Mouse (Mus musculus): ENCODE measurements around the gene Abhd5. TPM values are rescaled to one million over a fixed set of nuclear protein-coding genes. Genes with fewer than 3 reads are reported as not detected.

The Abhd5 gene
- total and polyA plus RNA-seq, 2 experiments from 2014 or later, result 25.5 to 30.3 TPM

DNA sequence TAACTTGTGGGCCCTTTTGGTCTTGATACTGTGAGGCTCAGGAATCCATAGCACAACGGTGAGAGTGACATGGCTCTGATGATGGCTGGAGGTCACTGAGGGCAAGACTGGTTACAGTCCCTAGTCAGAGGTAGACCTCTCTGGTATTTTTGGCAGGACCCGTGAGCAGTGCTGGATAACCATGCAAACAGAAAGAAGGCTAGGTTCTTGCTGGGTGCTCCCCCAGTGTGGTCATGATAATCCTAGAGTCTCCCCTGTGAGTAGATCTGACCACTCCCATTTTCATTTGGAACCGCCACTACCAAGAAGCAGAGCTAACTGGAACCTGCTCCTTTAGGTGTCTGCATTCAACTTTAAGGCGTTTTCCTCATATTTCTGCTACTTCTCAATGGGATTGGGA lies 1.5 kb downstream of the Abhd5 start:
- Histone ChIP-seq H3K4me3 (ENCODE audit: low read length) (no peak overlapping the region), H3K4me2 (ENCODE audit: low read depth, low read length) (no peak overlapping the region), H3K27me3 (ENCODE audit: insufficient read depth, low read length) (no peaks in the 10 kb centered on the region), H3K4me1 (ENCODE audit: insufficient read depth, low read length) (no peaks in the 10 kb centered on the region), H3K9me3 (ENCODE audit: low read length) (no peaks in the 10 kb centered on the region), H3K27ac (no peak overlapping the region), H3K9ac (replicated peaks; ENCODE audit: low read length) (no peak overlapping the region), H3K36me3 (ENCODE audit: insufficient read depth, low read length) (no peaks in the 10 kb centered on the region)
- 82% methylated on average over 4 of the region's 4 CpGs for WGBS
- ATAC-seq (no peak), DNase-seq (ENCODE audit: low spot score) (no peak)
- no peak for TF ChIP-seq CTCF (IDR thresholded peaks at IDR 0.05; ENCODE audit: low read depth)

DNA sequence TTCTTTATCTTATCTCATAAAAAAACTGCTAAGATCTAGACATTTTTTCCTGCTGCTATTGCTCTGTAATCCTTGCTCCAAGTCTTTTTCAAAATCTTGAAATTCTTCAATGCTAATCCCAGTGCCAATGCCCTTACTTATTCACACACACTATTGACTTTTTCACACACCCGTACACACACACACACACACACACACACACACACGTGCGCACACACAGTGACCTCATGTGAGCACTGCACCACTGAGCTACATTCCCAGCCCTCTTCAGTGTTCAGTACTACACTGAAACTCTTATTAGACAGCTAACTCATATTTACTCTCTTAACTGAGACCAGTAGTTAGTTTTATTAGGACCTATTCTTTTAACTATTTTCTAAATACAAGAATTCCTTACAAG lies 2.8 kb downstream of the Abhd5 start:
- no peak for DNase-seq (ENCODE audit: low spot score)
- no peak overlapping the region for H3K27ac ChIP-seq
- no peak for TF ChIP-seq CTCF (IDR thresholded peaks at IDR 0.05; ENCODE audit: low read depth)
- no peak overlapping the region for H3K4me2 ChIP-seq (ENCODE audit: low read depth, low read length)
- no peaks in the 10 kb centered on the region for H3K4me1 ChIP-seq (ENCODE audit: insufficient read depth, low read length)
- H3K9me3 ChIP-seq (ENCODE audit: low read length), result no peaks in the 10 kb centered on the region
- H3K36me3 ChIP-seq (ENCODE audit: insufficient read depth, low read length), result no peaks in the 10 kb centered on the region
- no peaks in the 10 kb centered on the region for H3K27me3 ChIP-seq (ENCODE audit: insufficient read depth, low read length)
- no peak for ATAC-seq
- no peak overlapping the region for H3K4me3 ChIP-seq (ENCODE audit: low read length)
- WGBS, result 84% methylated on average over 3 of the region's 3 CpGs
- no peak overlapping the region for H3K9ac ChIP-seq (replicated peaks; ENCODE audit: low read length)

DNA sequence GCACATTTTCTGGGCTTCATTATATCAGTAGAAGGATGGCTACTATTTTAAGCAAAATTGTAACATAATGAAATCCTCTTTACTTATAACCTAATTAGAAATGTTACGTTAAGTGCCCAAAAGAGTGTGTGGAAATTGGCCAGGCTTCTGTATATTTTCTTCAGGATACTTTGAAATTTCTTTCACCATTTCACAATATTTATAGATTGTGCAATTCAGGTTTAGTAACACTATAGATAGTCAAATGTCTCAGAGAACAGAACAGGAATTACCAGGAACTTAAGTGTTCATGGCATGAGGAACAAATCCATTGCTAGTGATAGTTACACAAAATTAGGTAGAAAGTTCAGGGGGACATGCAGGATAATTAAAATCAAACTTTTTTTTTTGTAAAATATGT lies 5.7 kb downstream of the Abhd5 start:
- H3K27ac ChIP-seq, result no peak overlapping the region
- no peak overlapping the region for H3K9ac ChIP-seq (replicated peaks; ENCODE audit: low read length)
- no peaks in the 10 kb centered on the region for H3K27me3 ChIP-seq (ENCODE audit: insufficient read depth, low read length)
- no peaks in the 10 kb centered on the region for H3K4me1 ChIP-seq (ENCODE audit: insufficient read depth, low read length)
- H3K36me3 ChIP-seq (ENCODE audit: insufficient read depth, low read length), result no peaks in the 10 kb centered on the region
- TF ChIP-seq CTCF (IDR thresholded peaks at IDR 0.05; ENCODE audit: low read depth), result no peak
- H3K4me2 ChIP-seq (ENCODE audit: low read depth, low read length), result no peak overlapping the region
- WGBS, result 88% methylated on average over 1 of the region's 1 CpGs
- no peaks in the 10 kb centered on the region for H3K9me3 ChIP-seq (ENCODE audit: low read length)
- DNase-seq (ENCODE audit: low spot score) (no peak), ATAC-seq (no peak)
- H3K4me3 ChIP-seq (ENCODE audit: low read length), result no peak overlapping the region

DNA sequence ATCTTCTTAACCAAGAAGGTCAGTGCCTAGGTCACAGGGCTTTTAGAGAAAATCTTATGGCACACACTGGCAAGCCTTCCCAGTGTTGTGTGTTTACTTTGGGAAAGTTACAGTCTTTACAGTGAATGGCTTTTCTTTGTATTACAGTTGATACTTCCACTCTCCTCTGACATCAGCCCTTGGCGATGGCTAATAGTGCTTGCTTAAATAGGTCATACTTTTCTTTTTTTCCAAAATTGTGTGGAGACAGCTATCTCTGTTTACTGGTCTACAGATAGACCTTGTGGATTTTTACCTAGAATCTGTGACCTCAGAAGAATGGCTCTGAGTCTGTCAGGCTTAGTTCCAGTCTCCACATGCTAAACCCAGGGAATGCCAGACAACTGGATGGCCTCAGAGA lies 6.2 kb downstream of the Abhd5 start:
- DNase-seq (ENCODE audit: low spot score), result no peak
- 85% methylated on average over 1 of the region's 1 CpGs for WGBS
- Histone ChIP-seq H3K4me3 (ENCODE audit: low read length) (no peak overlapping the region), H3K4me2 (ENCODE audit: low read depth, low read length) (no peak overlapping the region), H3K36me3 (ENCODE audit: insufficient read depth, low read length) (no peaks in the 10 kb centered on the region), H3K27me3 (ENCODE audit: insufficient read depth, low read length) (no peaks in the 10 kb centered on the region), H3K27ac (no peak overlapping the region), H3K9me3 (ENCODE audit: low read length) (no peaks in the 10 kb centered on the region), H3K4me1 (ENCODE audit: insufficient read depth, low read length) (no peaks in the 10 kb centered on the region), H3K9ac (replicated peaks; ENCODE audit: low read length) (no peak overlapping the region)
- no peak for ATAC-seq
- TF ChIP-seq CTCF (IDR thresholded peaks at IDR 0.05; ENCODE audit: low read depth), result no peak

DNA sequence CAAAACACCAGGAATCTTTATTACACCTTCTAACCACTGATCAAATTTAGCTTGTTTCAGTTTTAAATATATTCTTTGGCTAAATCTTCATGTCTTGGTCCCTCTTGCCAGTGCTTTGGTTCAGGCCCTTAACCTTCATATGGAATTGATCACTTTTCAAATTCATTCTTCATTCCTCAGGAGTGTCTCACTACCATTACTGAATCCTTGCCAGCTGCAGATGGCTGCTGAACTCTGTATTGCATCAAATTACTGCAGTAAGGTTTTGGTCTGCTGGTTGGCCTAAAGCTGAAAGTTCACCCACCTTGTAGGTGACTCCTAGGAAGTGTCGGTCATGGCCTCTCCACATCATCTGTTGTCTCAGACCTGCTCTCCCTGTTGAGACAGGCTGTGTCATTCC lies 12.8 kb downstream of the Abhd5 start:
- Histone ChIP-seq H3K4me3 (ENCODE audit: low read length) (no peak overlapping the region), H3K36me3 (ENCODE audit: insufficient read depth, low read length) (no peaks in the 10 kb centered on the region), H3K9me3 (ENCODE audit: low read length) (no peaks in the 10 kb centered on the region), H3K27ac (no peak overlapping the region), H3K4me1 (ENCODE audit: insufficient read depth, low read length) (no peaks in the 10 kb centered on the region), H3K9ac (replicated peaks; ENCODE audit: low read length) (no peak overlapping the region), H3K27me3 (ENCODE audit: insufficient read depth, low read length) (no peaks in the 10 kb centered on the region), H3K4me2 (ENCODE audit: low read depth, low read length) (no peak overlapping the region)
- DNase-seq (ENCODE audit: low spot score), result no peak
- ATAC-seq, result no peak
- no peak for TF ChIP-seq CTCF (IDR thresholded peaks at IDR 0.05; ENCODE audit: low read depth)
- 97% methylated on average over 1 of the region's 1 CpGs for WGBS

DNA sequence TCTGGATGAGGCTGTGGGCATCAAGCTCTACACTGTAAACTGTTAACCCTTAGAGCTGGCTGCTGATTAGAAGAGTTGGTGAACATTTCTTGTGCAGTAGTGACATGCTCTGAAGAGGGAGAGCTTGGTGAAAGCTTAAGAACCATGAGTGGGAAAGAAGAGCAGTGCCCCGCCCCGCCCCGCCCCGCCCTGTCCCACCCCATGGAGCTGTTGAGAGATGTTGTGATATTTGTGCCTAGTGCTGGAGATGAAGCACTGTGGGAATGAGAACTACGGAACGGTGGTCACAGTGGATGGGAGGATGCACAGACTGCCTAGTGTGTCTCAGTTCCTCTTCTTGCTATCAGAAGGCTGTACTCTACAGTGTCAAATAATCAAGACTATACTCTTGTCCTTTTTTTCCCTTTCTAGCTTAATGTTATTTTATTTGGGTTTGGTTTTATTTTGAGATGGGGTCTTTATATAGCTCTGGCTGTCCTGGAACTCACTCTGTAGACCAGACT lies 18.9 kb downstream of the Abhd5 start:
- TF ChIP-seq CTCF (IDR thresholded peaks at IDR 0.05; ENCODE audit: low read depth), result no peak
- DNase-seq (ENCODE audit: low spot score), result no peak
- WGBS, result 99% methylated on average over 6 of the region's 6 CpGs

DNA sequence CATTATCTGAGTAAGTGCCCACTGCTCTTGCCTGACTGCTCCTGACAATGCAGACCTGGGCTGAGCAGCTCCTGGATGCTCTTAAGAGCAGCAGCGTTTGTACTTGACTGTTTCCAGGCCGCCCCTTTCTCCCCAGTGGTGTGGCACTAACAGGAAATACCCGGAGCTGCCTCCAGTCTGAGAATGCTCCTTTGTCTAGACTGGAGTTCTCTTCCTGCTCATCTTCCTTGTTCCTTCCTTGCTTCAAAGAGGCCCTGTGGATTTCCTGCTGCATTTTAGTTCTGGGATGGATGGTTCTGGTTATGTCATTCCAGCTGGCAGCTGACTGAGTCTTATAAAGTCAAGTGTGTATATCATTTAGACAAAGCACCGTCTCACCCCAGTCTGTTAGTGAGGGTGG lies 21.1 kb downstream of the Abhd5 start:
- Histone ChIP-seq H3K9me3 (ENCODE audit: low read length) (no peaks in the 10 kb centered on the region), H3K4me2 (ENCODE audit: low read depth, low read length) (no peak overlapping the region), H3K27me3 (ENCODE audit: insufficient read depth, low read length) (no peaks in the 10 kb centered on the region), H3K27ac (no peak overlapping the region), H3K4me1 (ENCODE audit: insufficient read depth, low read length) (no peaks in the 10 kb centered on the region), H3K4me3 (ENCODE audit: low read length) (no peak overlapping the region), H3K9ac (replicated peaks; ENCODE audit: low read length) (no peak overlapping the region), H3K36me3 (ENCODE audit: insufficient read depth, low read length) (no peaks in the 10 kb centered on the region)
- DNase-seq (ENCODE audit: low spot score) (no peak), ATAC-seq (no peak)
- no peak for TF ChIP-seq CTCF (IDR thresholded peaks at IDR 0.05; ENCODE audit: low read depth)
- 50% methylated on average over 4 of the region's 4 CpGs for WGBS

More for the DNA sequence above, 18.9 kb downstream of the Abhd5 start:
- Histone ChIP-seq H3K9ac (replicated peaks; ENCODE audit: low read length) (no peak overlapping the region), H3K4me3 (ENCODE audit: low read length) (no peak overlapping the region), H3K27ac (no peak overlapping the region), H3K9me3 (ENCODE audit: low read length) (no peaks in the 10 kb centered on the region), H3K36me3 (ENCODE audit: insufficient read depth, low read length) (no peaks in the 10 kb centered on the region), H3K4me1 (ENCODE audit: insufficient read depth, low read length) (no peaks in the 10 kb centered on the region), H3K4me2 (ENCODE audit: low read depth, low read length) (no peak overlapping the region), H3K27me3 (ENCODE audit: insufficient read depth, low read length) (no peaks in the 10 kb centered on the region)
- no peak for ATAC-seq

Data from hindbrain, postnatal 0 days (tissue).